Mouse (Mus musculus) adrenal gland, postnatal 25 days (tissue): ENCODE data around the gene Dnajc14. TPM values are rescaled to one million over a fixed set of nuclear protein-coding genes. Genes with fewer than 3 reads are reported as not detected.

ENCODE experiments used
- DNase-seq: peaks from one replicate; pipeline ENCODE4 v3.0.0; 2021; ENCODE audit warnings: mixed read lengths
- long read RNA-seq: library from polyadenylated mRNA; stranded (forward); transcript quantifications from one replicate; pipeline ENCODE4 v2.0.0, GENCODE M21; 2021
- total RNA-seq: library from RNA; stranded (reverse); gene quantifications from 2 replicates; pipeline ENCODE4 v1.2.3, GENCODE M21; 2021

Dnajc14 gene
- 57.1 and 79.6 TPM in 2 replicates for total RNA-seq
- long read RNA-seq, full-length matches to known transcripts = 96 of 104 reads
- long read RNA-seq, partial matches to known transcripts = 2 of 104 reads
- long read RNA-seq, other reads (novel, unspliced or antisense) = 6 of 104 reads

GRCm38 (mm10) chr10:128803771-128804270, at the start of gene Dnajc14:
Dnajc14 (plus strand) TSS chr10:128804062.
- DNase-seq = peak; percentile 47

DNA sequence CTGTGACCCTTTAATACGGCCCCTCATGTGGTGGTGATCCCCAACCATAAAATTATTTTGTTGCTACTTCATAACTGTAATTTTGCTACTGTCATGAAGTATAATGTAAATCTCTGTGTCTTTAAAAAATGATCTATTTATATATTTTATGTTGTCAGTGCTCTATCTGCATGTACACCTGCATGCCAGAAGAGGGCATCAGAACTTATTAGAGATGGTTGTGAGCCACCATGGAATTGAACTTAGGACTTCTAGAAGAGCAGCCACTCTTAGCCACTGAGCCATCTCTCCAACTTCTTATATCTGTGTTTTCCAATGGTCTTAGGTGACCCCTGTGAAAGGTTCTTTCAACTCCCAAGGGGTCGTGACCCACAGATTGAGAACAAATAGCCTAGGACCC, 31.0 kb upstream of the Dnajc14 start:
- DNase-seq = no peak

GRCm38 (mm10) chr10:128773685-128774084, 30.2 kb upstream of the Dnajc14 start:
- DNase-seq = no peak

GRCm38 (mm10) chr10:128778441-128778840, 25.4 kb upstream of the Dnajc14 start:
- no peak for DNase-seq

DNA sequence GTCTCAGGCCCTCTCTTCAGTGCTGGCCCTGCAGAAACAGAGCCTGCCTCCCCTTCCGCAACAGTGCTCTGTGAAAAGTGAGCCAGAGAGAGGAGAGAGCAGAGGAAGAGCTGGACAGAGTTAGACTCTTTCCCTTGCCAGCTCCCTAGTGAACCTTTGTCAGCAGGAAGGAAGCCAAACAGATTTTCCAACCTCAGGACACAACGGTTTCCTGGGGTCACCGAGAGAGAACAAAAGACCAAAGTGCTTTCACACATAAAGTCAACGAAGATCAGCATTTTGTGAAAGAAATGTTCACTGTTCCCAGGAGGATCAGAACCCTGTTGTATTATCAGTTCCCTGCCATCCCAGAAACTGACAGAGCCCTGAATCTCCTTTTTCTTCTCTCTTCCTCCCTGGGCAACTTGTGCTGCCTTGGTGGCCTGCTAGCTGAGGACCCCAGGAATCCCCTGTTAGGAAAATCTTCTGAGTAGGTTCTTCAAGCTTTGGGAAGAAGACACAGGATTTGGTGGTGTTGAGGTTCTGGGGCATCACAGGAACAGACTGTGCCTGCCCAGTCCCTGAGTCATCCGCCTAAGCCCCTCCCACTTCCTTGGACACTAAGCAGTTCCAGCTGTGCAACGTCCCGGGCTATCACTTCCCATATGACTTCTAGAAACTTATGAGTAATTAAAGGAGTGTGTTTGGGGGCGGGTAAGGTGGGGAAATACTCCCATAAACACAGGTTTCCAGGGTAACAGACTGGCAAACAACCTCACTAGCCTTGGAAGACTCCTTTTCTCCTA, 24.7 kb upstream of the Dnajc14 start:
- peak; percentile 67 for DNase-seq

DNA sequence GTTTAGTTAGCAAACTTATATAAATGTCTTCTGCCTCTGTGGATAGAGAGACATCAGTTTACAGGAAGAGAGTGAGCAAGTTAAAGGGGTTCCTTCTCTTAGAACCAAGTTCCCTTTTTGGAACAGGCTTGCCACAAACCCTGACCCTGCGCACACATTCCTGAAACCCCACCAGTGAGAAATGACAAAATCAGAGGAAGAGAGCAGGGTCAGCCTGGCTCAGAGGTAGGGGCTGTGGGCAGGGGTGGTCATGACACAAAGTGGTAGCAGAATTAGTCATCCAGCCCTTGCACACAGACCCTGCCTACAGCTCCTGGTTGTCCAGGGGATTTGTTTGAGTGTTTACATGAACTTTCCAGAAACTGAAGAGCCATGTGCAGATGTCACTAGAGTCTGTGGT, 23.7 kb upstream of the Dnajc14 start:
- no peak for DNase-seq

DNA sequence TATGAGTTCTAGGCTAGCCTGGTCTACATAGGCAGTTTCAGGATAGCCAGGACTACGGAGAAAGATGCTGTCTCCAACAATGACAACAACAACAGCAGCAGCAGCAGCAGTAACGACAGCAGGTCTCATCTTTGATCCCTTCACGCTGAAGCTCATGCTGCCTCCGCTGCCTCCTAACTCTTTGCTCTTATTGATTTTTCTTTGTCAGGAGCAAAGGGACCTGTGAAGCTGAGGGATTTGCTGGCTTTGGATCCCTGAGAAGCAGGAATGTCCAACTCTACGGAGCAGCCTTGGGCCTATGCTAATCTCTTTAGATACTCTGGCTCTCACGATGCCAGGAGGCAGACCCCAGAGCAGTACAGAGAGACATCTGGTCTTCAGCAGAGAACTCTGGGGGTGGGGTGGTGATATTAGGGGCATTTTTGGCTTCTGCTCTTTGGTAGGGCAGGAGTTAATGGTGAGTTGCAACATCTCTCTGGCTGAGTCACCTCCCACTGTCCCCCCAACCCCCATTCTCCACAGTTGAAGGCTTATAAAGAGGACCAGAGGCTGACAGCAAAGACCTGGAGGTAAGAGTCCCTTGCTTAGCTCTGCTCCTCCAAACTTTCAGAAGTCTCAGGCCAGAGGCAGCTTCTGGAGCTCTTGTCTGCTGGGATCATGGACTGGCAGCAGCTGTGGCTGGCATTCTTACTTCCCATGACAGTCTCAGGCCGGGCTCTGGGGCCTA, 13.3 kb upstream of the Dnajc14 start, which contains the start of gene Mmp19:
Mmp19 (plus strand) TSS at position 513 of the 727 bp plus-strand sequence.
- DNase-seq = peak; percentile 43

DNA sequence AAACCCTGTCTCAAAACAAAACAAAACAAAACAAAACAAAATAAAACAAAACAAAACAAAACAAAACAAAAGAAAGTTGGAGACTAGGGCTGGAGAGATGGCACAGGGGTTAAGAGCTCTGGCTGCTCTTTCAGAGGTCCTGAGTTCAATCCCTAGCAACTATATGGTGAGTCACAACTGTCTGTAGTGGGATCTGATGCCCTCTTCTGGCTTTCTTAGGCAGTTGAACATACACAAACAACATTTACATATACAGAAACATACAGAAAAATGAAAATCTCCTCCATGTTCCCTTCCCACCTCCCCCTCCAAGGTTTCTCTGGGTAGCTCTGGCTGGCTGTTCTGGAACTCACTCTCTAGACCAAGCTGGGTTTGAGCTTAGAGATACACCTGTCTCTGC, 11.8 kb upstream of the Dnajc14 start:
- no peak for DNase-seq

GRCm38 (mm10) chr10:128793258-128793657, 10.6 kb upstream of the Dnajc14 start:
- DNase-seq = no peak

- DNase-seq = no peak
Measured at GRCm38 (mm10) chr10:128794391-128794790, 9.5 kb upstream of the Dnajc14 start.

GRCm38 (mm10) chr10:128795581-128795980, 8.3 kb upstream of the Dnajc14 start:
- no peak for DNase-seq

DNA sequence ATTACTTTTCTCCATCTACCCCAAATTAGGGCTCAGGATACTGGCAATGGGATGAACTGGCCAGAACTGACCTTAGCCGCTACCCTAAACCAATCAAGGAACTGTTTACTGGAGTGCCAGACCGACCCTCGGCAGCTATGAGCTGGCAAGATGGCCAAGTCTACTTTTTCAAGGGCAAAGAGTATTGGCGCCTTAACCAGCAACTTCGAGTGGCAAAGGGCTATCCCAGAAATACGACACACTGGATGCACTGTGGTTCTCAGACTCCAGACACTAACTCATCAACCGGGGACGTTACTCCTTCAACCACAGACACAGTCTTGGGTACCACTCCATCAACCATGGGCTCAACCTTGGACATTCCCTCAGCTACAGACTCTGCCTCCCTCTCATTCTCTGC, 5.2 kb upstream of the Dnajc14 start:
- DNase-seq = no peak

- no peak for DNase-seq
Measured at GRCm38 (mm10) chr10:128801981-128802495, 1.8 kb upstream of the Dnajc14 start.

GRCm38 (mm10) chr10:128802956-128803355, 906 bp upstream of the Dnajc14 start:
- no peak for DNase-seq

GRCm38 (mm10) chr10:128803361-128803760, 501 bp upstream of the Dnajc14 start:
- no peak for DNase-seq

- DNase-seq = peak; percentile 59
Measured at GRCm38 (mm10) chr10:128804271-128805091, 619 bp downstream of the Dnajc14 start, which contains the start of gene Tmem198b. Tmem198b (minus strand) TSS chr10:128804370.

DNA sequence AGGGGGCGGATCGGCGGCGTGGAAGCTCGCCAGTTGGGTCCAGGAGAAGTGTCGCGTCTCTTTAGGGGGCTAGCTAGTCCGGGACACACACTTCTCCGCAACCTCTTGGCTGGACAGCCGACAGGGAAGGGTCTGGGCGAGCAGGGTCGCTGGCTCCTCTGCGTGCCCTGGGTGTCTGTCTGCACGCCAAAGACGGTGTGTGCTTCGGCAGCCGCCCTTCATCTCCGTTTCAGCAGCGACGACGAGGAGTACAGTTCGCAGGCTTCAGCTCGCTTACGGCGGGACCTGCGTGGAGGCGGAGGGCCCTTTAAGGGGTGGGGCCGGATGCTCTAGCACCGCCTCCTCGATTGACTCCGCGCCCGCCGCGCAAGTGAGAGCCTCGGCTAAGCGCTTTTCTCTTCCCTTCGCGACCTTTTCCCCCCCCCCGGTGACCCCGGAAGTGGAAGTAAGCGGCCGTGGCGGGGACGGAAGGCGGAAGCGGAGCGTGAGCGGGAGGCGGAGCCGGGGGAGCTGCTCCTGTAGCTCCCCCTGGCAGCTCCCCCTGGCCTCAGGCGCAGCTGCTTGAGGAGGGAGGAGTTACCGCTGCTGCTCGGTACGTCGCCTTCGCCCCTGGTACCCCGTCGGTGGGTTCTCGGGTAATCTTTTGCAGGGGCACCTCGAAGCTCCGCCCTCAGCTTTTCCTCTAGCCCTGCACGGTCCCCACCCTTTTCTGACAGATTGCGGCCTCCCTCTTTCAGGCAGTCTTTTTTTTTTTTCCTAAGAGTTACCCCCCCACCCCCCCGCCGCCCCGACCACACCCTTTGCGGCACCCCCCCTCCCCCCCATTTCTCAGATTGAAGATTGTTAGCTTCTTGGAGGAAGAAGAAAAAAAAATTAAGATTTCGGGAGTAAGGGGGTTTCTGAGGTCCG, 1.5 kb downstream of the Dnajc14 start:
- peak; percentile 97 for DNase-seq

DNA sequence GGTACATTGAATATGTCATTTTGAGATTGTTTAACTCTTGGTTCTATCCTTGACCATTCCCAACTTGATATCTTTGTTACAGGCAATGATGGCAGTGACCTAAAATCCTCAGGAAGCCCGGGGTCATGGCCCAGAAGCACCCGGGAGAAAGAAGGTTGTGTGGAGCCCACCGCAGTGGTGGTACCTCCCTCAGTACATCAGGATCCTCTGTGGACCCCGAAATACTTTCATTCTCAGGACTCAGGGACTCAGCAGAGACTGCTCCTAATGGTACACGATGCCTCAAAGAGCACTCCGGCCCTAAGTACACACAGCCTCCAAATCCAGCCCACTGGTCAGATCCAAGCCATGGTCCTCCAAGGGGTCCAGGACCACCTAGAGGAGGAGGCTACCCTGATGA, 2.2 kb downstream of the Dnajc14 start:
- DNase-seq = no peak

DNA sequence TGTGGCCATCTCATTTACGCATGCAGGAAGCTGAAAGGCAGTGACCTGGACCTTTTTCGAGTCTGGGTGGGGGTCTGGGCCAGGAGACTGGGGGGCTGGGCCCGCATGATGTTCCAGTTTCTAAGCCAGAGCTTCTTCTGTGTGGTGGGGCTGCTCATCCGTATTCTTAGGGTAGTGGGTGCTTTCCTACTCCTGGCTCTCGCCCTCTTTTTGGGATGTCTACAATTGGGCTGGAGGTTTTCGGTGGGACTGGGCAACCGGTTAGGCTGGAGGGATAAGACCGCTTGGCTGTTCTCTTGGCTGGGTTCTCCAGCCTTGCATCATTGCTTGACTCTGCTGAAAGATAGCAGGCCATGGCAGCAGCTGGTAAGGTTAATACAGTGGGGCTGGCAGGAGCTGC, 3.2 kb downstream of the Dnajc14 start:
- DNase-seq = no peak

DNA sequence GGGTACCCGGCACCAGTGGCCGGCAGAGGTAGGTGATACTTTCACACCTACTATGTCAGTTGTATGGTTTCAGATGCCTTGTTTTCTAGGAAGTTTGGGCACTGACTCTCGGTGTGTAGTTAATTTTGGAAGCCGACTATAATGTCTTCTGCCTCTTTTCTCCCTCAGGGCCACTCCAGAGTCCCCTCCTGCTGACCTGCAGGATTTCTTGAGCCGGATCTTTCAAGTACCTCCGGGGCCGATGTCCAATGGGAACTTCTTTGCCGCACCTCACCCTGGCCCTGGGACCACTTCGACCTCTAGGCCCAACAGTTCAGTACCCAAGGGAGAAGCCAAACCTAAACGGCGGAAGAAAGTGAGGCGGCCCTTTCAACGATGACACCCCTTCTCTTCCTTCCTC, 13.2 kb downstream of the Dnajc14 start, which contains the start of gene Sarnp:
Sarnp (plus strand) TSS at position 301 of the 400 bp plus-strand sequence.
- DNase-seq = no peak

GRCm38 (mm10) chr10:128820217-128820616, 16.4 kb downstream of the Dnajc14 start:
- no peak for DNase-seq
